Mouse (Mus musculus) forebrain, embryonic 12.5 days (tissue): ENCODE measurements at regions not wholly inside any gene's neighbourhood (a gene's known extent, or its start where the extent isn't known, plus 50 kb on each side); places are given as distances from the start of the nearest gene placed in this dataset.

ENCODE experiments used
- ATAC-seq: fragments of 200-750 bp; cut with Nextera tagmentation; 2 replicates; pipeline ENCODE4 v1.8.0; 2017; ENCODE audit warnings: moderate TSS enrichment; ENCODE audit not compliant: low FRiP score
- H3K27ac ChIP-seq: fragments of 300-500 bp; sonication (generic); 2 replicates; pipeline ENCODE4 v1.5.1; 2016; ENCODE audit warnings: mild to moderate bottlenecking
- H3K27me3 ChIP-seq: fragments of 300-500 bp; sonication (generic); 2 replicates; pipeline ENCODE4 v1.6.1; 2016; ENCODE audit warnings: mild to moderate bottlenecking
- H3K36me3 ChIP-seq: fragments of 300-500 bp; sonication (generic); replicated peaks from 2 replicates; pipeline ENCODE4 v1.6.1; 2016; ENCODE audit warnings: mild to moderate bottlenecking
- H3K4me1 ChIP-seq: fragments of 300-500 bp; sonication (generic); 2 replicates; pipeline ENCODE4 v1.6.1; 2016
- H3K4me2 ChIP-seq: fragments of 300-500 bp; sonication (generic); 2 replicates; pipeline ENCODE4 v1.6.1; 2016; ENCODE audit warnings: mild to moderate bottlenecking, moderate library complexity
- H3K4me3 ChIP-seq: fragments of 300-500 bp; sonication (generic); replicated peaks from 2 replicates; pipeline ENCODE4 v1.5.1; 2016; ENCODE audit warnings: mild to moderate bottlenecking
- H3K9ac ChIP-seq: fragments of 300-500 bp; sonication (generic); 2 replicates; pipeline ENCODE4 v1.6.1; 2016; ENCODE audit warnings: mild to moderate bottlenecking
- H3K9me3 ChIP-seq: fragments of 300-500 bp; sonication (generic); 2 replicates; pipeline ENCODE4 v1.6.1; 2016
- WGBS: fragments of 180-500 bp; shearing (Covaris S2); methylation state at CpG from one replicate; pipeline ENCODE4 v1.1.7; 2016; 5-methylcytosine and 5-hydroxymethylcytosine counted together

GRCm38 (mm10) chr9:101710611-101711071 lies 151.0 kb upstream of the 9630041A04Rik start:
- ATAC-seq: no peak
- no peaks in the 10 kb centered on the region for H3K27me3 ChIP-seq
- no peak overlapping the region for H3K4me2 ChIP-seq
- no peaks in the 10 kb centered on the region for H3K4me1 ChIP-seq
- no peaks in the 10 kb centered on the region for H3K36me3 ChIP-seq
- WGBS: 91% methylated on average over 8 of the region's 8 CpGs
- H3K9me3 ChIP-seq: 0 out of 2 replicates have a peak, but pooled peaks cover 4% of the 10 kb centered on the region
- no peak overlapping the region for H3K4me3 ChIP-seq
- H3K27ac ChIP-seq: no peak overlapping the region
- no peak overlapping the region for H3K9ac ChIP-seq

GRCm38 (mm10) chr9:101700368-101700767 lies 161.3 kb upstream of the 9630041A04Rik start:
- Histone ChIP-seq H3K9me3 (no peaks in the 10 kb centered on the region), H3K4me1 (0 out of 2 replicates have a peak, but pooled peaks cover 3% of the 10 kb centered on the region), H3K36me3 (no peaks in the 10 kb centered on the region), H3K4me3 (no peak overlapping the region), H3K9ac (no peak overlapping the region), H3K4me2 (no peak overlapping the region), H3K27me3 (no peaks in the 10 kb centered on the region), H3K27ac (no peak overlapping the region)
- WGBS: 78% methylated on average over 7 of the region's 7 CpGs
- no peak for ATAC-seq

GRCm38 (mm10) chr9:101694054-101694453 lies 167.6 kb upstream of the 9630041A04Rik start:
- H3K4me3 ChIP-seq: no peak overlapping the region
- peaks cover 19% of the 10 kb centered on the region for H3K27me3 ChIP-seq
- H3K4me2 ChIP-seq: no peak overlapping the region
- H3K9ac ChIP-seq: no peak overlapping the region
- H3K4me1 ChIP-seq: peaks cover 18% of the 10 kb centered on the region
- no peaks in the 10 kb centered on the region for H3K9me3 ChIP-seq
- WGBS: 95% methylated on average over 5 of the region's 5 CpGs
- H3K27ac ChIP-seq: no peak overlapping the region
- no peak for ATAC-seq
- no peaks in the 10 kb centered on the region for H3K36me3 ChIP-seq

GRCm38 (mm10) chr9:101691336-101691735 lies 170.3 kb upstream of the 9630041A04Rik start:
- Histone ChIP-seq H3K4me1 (peaks cover 18% of the 10 kb centered on the region), H3K4me3 (no peak overlapping the region), H3K27ac (no peak overlapping the region), H3K4me2 (no peak overlapping the region), H3K27me3 (peaks cover 19% of the 10 kb centered on the region), H3K9me3 (no peaks in the 10 kb centered on the region), H3K9ac (no peak overlapping the region), H3K36me3 (no peaks in the 10 kb centered on the region)
- 79% methylated on average over 6 of the region's 6 CpGs for WGBS
- ATAC-seq: no peak

GRCm38 (mm10) chr9:101690916-101691315 lies 170.7 kb upstream of the 9630041A04Rik start:
- 35% methylated on average over 7 of the region's 7 CpGs for WGBS
- Histone ChIP-seq H3K4me2 (no peak overlapping the region; the same call in 1 of the 2 replicates), H3K27me3 (peaks cover 19% of the 10 kb centered on the region), H3K36me3 (no peaks in the 10 kb centered on the region), H3K4me1 (peaks cover 18% of the 10 kb centered on the region), H3K27ac (no peak overlapping the region), H3K9ac (no peak overlapping the region), H3K9me3 (no peaks in the 10 kb centered on the region), H3K4me3 (no peak overlapping the region)
- ATAC-seq: no peak

- H3K36me3 ChIP-seq: no peaks in the 10 kb centered on the region
- ATAC-seq: peak; percentile 57; the same call in 1 of the 2 replicates
- peak overlapping the region; percentile 50; the same call in 1 of the 2 replicates for H3K27ac ChIP-seq
- WGBS: 4% methylated on average over 12 of the region's 12 CpGs
- H3K4me3 ChIP-seq: peak overlapping the region; percentile 25
- peak overlapping the region; percentile 47; the same call in 1 of the 2 replicates for H3K9ac ChIP-seq
- H3K4me1 ChIP-seq: peaks cover 18% of the 10 kb centered on the region
- no peaks in the 10 kb centered on the region for H3K9me3 ChIP-seq
- peaks cover 19% of the 10 kb centered on the region for H3K27me3 ChIP-seq
- H3K4me2 ChIP-seq: peak overlapping the region; percentile 54
Measured at GRCm38 (mm10) chr9:101690402-101690861, 171.2 kb upstream of the 9630041A04Rik start.

- no peak overlapping the region for H3K27ac ChIP-seq
- WGBS: 17% methylated on average over 11 of the region's 11 CpGs
- peak; percentile 84 for ATAC-seq
- H3K9me3 ChIP-seq: no peaks in the 10 kb centered on the region
- H3K4me1 ChIP-seq: peaks cover 18% of the 10 kb centered on the region
- H3K36me3 ChIP-seq: no peaks in the 10 kb centered on the region
- no peak overlapping the region for H3K4me3 ChIP-seq
- peaks cover 19% of the 10 kb centered on the region for H3K27me3 ChIP-seq
- peak overlapping the region; percentile 47; the same call in 1 of the 2 replicates for H3K9ac ChIP-seq
- H3K4me2 ChIP-seq: peak overlapping the region; percentile 54
Measured at GRCm38 (mm10) chr9:101689532-101690401, 171.9 kb upstream of the 9630041A04Rik start.

GRCm38 (mm10) chr9:101687226-101687625 lies 174.4 kb upstream of the 9630041A04Rik start:
- Histone ChIP-seq H3K4me1 (peaks cover 18% of the 10 kb centered on the region), H3K27me3 (peaks cover 13% of the 10 kb centered on the region), H3K36me3 (no peaks in the 10 kb centered on the region), H3K9me3 (no peaks in the 10 kb centered on the region), H3K27ac (no peak overlapping the region), H3K9ac (no peak overlapping the region), H3K4me2 (no peak overlapping the region), H3K4me3 (no peak overlapping the region)
- WGBS: 82% methylated on average over 6 of the region's 6 CpGs
- no peak for ATAC-seq

- Histone ChIP-seq H3K4me2 (no peak overlapping the region), H3K27me3 (no peaks in the 10 kb centered on the region), H3K9ac (no peak overlapping the region), H3K27ac (no peak overlapping the region), H3K4me1 (no peaks in the 10 kb centered on the region), H3K9me3 (no peaks in the 10 kb centered on the region), H3K36me3 (no peaks in the 10 kb centered on the region), H3K4me3 (no peak overlapping the region)
- no peak for ATAC-seq
- WGBS: 82% methylated on average over 2 of the region's 2 CpGs
Measured at GRCm38 (mm10) chr9:101677563-101677962, 184.1 kb upstream of the 9630041A04Rik start.

- no peak for ATAC-seq
- WGBS: 100% methylated on average over 1 of the region's 1 CpGs
- no peak overlapping the region for H3K9ac ChIP-seq
- H3K9me3 ChIP-seq: no peaks in the 10 kb centered on the region; the same call in 1 of the 2 replicates
- no peak overlapping the region for H3K4me2 ChIP-seq
- H3K4me3 ChIP-seq: no peak overlapping the region
- H3K36me3 ChIP-seq: no peaks in the 10 kb centered on the region
- H3K27ac ChIP-seq: no peak overlapping the region
- no peaks in the 10 kb centered on the region for H3K4me1 ChIP-seq
- no peaks in the 10 kb centered on the region for H3K27me3 ChIP-seq
Measured at GRCm38 (mm10) chr9:101670111-101670510, 191.5 kb upstream of the 9630041A04Rik start.

- Histone ChIP-seq H3K4me3 (no peak overlapping the region), H3K36me3 (no peaks in the 10 kb centered on the region), H3K9me3 (no peaks in the 10 kb centered on the region), H3K27me3 (no peaks in the 10 kb centered on the region), H3K4me2 (no peak overlapping the region), H3K27ac (no peak overlapping the region), H3K9ac (no peak overlapping the region), H3K4me1 (no peaks in the 10 kb centered on the region)
- 69% methylated on average over 5 of the region's 5 CpGs for WGBS
- no peak for ATAC-seq
Measured at GRCm38 (mm10) chr9:101649816-101650215, 211.8 kb upstream of the 9630041A04Rik start.

- Histone ChIP-seq H3K4me2 (no peak overlapping the region), H3K4me1 (no peaks in the 10 kb centered on the region; the same call in 1 of the 2 replicates), H3K27ac (no peak overlapping the region), H3K27me3 (no peaks in the 10 kb centered on the region), H3K9ac (no peak overlapping the region), H3K9me3 (no peaks in the 10 kb centered on the region), H3K4me3 (no peak overlapping the region), H3K36me3 (no peaks in the 10 kb centered on the region)
- WGBS: 57% methylated on average over 3 of the region's 3 CpGs
- ATAC-seq: no peak
Measured at GRCm38 (mm10) chr9:101641524-101641923, 220.1 kb upstream of the 9630041A04Rik start.
